Mouse (Mus musculus): ENCODE measurements around the gene Rbl1.

GRCm38 (mm10) chr2:157170166-157170565 lies 34.2 kb downstream of the Rbl1 start:
- TF ChIP-seq POLR2A (IDR thresholded peaks at IDR 0.05; ENCODE audit: insufficient read length, low read depth) = no peak
- TF ChIP-seq REST (IDR thresholded peaks at IDR 0.05; ENCODE audit: insufficient read depth, insufficient read length) = no peak
- TF ChIP-seq CEBPB (IDR thresholded peaks at IDR 0.05; ENCODE audit: insufficient read depth, poor library complexity, severe bottlenecking) = no peak
- no peak for TF ChIP-seq USF1 (IDR thresholded peaks at IDR 0.05; ENCODE audit: low read depth)

Data from myocyte (in vitro differentiated cells).